Mouse (Mus musculus) C2C12 (cell line): Measurements from ENCODE around the gene BC030499. TPM values are rescaled to one million over a fixed set of nuclear protein-coding genes. Genes with fewer than 3 reads are reported as not detected.

Experiments used
- H3K27me3 ChIP-seq: one replicate; pipeline ENCODE4 v1.6.1; 2011; ENCODE audit not compliant: control insufficient read depth, insufficient read depth, insufficient read length
- H3K36me3 ChIP-seq: one replicate; pipeline ENCODE4 v1.6.1; 2011; ENCODE audit not compliant: control insufficient read depth, insufficient read depth
- H3K4me3 ChIP-seq: one replicate; pipeline ENCODE4 v1.5.1; 2011; ENCODE audit warnings: mild to moderate bottlenecking, control low read depth; ENCODE audit not compliant: poor library complexity, insufficient read depth, severe bottlenecking
- H3K79me2 ChIP-seq: one replicate; pipeline ENCODE4 v1.6.1; 2011; ENCODE audit not compliant: control insufficient read depth, insufficient read depth
- H3K79me3 ChIP-seq: one replicate; pipeline ENCODE4 v1.6.1; 2011; ENCODE audit warnings: low read depth, control low read depth
- H3ac ChIP-seq: one replicate; pipeline ENCODE3; 2011; ENCODE audit warnings: low read depth; ENCODE audit not compliant: control insufficient read depth, insufficient read length
- CEBPB ChIP-seq: IDR thresholded peaks from one replicate; pipeline ENCODE4 v1.6.1; 2011; ENCODE audit warnings: low read depth, mild to moderate bottlenecking, control low read depth, moderate library complexity
- CTCF ChIP-seq: IDR thresholded peaks from one replicate; pipeline ENCODE4 v1.5.1; 2011; ENCODE audit not compliant: control insufficient read depth, insufficient read depth, insufficient read length
- FOSL1 ChIP-seq: IDR thresholded peaks from one replicate; pipeline ENCODE4 v1.8.0; 2011; ENCODE audit warnings: mild to moderate bottlenecking, low read length; ENCODE audit not compliant: poor library complexity, insufficient read depth, severe bottlenecking
- MAX ChIP-seq: IDR thresholded peaks from one replicate; pipeline ENCODE4 v1.6.1; 2011; ENCODE audit warnings: mild to moderate bottlenecking, control low read depth
- MYOD1 ChIP-seq: IDR thresholded peaks from one replicate; pipeline ENCODE4 v1.6.1; 2011; ENCODE audit warnings: low read depth; ENCODE audit not compliant: control insufficient read depth, insufficient read length
- MYOG ChIP-seq: IDR thresholded peaks from one replicate; pipeline ENCODE4 v1.6.1; 2011; ENCODE audit not compliant: control insufficient read depth, insufficient read length; ENCODE audit errors: extremely low read depth
- USF1 ChIP-seq: IDR thresholded peaks from one replicate; pipeline ENCODE4 v1.6.1; 2011; ENCODE audit warnings: low read depth, mild to moderate bottlenecking, control low read depth, moderate library complexity
- polyA plus RNA-seq: library from polyadenylated mRNA; unstranded; fragments of >200 nt; fragmentation: generic; extraction: Trizol; gene quantifications from one replicate; pipeline ENCODE4 v1.2.1, GENCODE M21; 2012; ENCODE audit warnings: missing spikeins

BC030499 gene
- polyA plus RNA-seq, 1 experiment: 0.02 TPM

GRCm38 (mm10) chr11:78322076-78322831 is 31.6 kb downstream of the BC030499 start:
- no peak for TF ChIP-seq MYOG
- no peak for TF ChIP-seq FOSL1
- H3K4me3 ChIP-seq: no peak overlapping the region
- no peaks in the 10 kb centered on the region for H3K27me3 ChIP-seq
- H3ac ChIP-seq: no peak overlapping the region
- peaks cover 61% of the 10 kb centered on the region for H3K36me3 ChIP-seq
- H3K79me2 ChIP-seq: no peaks in the 10 kb centered on the region
- no peaks in the 10 kb centered on the region for H3K79me3 ChIP-seq

- Histone ChIP-seq H3K79me3 (no peaks in the 10 kb centered on the region), H3ac (no peak within 1 kb of the TSS), H3K36me3 (peaks cover 55% of the 10 kb centered on the region), H3K27me3 (no peaks in the 10 kb centered on the region), H3K4me3 (no peak within 1 kb of the TSS), H3K79me2 (no peaks in the 10 kb centered on the region)
- no peak for TF ChIP-seq MYOD1
- no peak for TF ChIP-seq CTCF
- TF ChIP-seq MAX: no peak
- TF ChIP-seq MYOG: no peak
- TF ChIP-seq FOSL1: no peak
Measured at GRCm38 (mm10) chr11:78322860-78323259, 32.2 kb downstream of the BC030499 start, which contains the start of gene Aldoc. Aldoc (plus strand) TSS chr11:78322968.

DNA sequence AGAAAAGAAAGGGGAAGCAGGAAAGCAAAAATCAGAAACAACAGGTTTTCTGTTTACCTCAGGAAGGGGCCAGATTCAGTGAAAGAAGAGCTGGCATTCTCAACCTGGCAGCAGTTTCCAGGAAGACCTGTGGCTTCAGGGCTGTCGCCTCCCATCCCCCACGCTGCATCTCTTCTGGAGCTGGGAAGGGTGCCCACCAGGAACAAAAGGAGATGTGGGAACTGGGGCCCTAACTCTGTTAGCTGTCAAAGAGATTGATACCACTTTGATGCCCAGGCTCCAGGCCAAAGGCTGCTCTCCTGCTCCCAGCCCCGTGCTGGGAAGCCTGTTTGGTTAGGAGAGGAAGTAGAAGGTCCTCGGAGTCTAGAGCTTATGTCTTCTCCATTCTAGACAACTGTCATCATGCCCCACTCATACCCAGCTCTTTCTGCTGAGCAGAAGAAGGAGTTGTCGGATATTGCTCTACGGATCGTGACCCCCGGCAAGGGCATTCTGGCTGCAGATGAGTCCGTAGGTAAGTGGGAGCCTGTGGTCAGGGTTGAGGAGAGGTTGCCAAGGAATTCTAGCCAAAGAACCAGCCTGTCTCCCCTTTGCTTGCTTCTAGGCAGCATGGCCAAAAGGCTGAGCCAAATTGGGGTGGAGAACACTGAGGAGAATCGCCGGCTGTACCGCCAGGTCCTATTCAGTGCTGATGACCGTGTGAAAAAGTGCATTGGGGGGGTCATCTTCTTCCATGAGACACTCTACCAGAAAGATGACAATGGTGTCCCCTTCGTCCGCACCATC is 33.6 kb downstream of the BC030499 start:
- TF ChIP-seq CTCF (no peak), USF1 (no peak), MYOD1 (no peak), FOSL1 (no peak), MYOG (no peak), CEBPB (no peak), MAX (no peak)
- no peak overlapping the region for H3K4me3 ChIP-seq
- no peak overlapping the region for H3ac ChIP-seq
- H3K79me2 ChIP-seq: no peaks in the 10 kb centered on the region
- H3K36me3 ChIP-seq: peaks cover 43% of the 10 kb centered on the region
- H3K27me3 ChIP-seq: no peaks in the 10 kb centered on the region
- H3K79me3 ChIP-seq: no peaks in the 10 kb centered on the region

- H3K27me3 ChIP-seq: no peaks in the 10 kb centered on the region
- peaks cover 36% of the 10 kb centered on the region for H3K36me3 ChIP-seq
- no peaks in the 10 kb centered on the region for H3K79me2 ChIP-seq
- no peak for TF ChIP-seq MYOD1
- no peak for TF ChIP-seq CTCF
- no peak for TF ChIP-seq FOSL1
- no peak for TF ChIP-seq USF1
- no peak for TF ChIP-seq MAX
- TF ChIP-seq CEBPB: no peak
- no peak for TF ChIP-seq MYOG
- no peak overlapping the region for H3K4me3 ChIP-seq
- no peaks in the 10 kb centered on the region for H3K79me3 ChIP-seq
- no peak overlapping the region for H3ac ChIP-seq
Measured at GRCm38 (mm10) chr11:78324965-78325364, 34.3 kb downstream of the BC030499 start.

GRCm38 (mm10) chr11:78327215-78327614 is 36.6 kb downstream of the BC030499 start:
- Histone ChIP-seq H3K79me2 (no peaks in the 10 kb centered on the region), H3K79me3 (peaks cover 2% of the 10 kb centered on the region), H3K27me3 (no peaks in the 10 kb centered on the region), H3K36me3 (peaks cover 13% of the 10 kb centered on the region), H3K4me3 (no peak overlapping the region), H3ac (no peak overlapping the region)
- no peak for TF ChIP-seq MYOG
- no peak for TF ChIP-seq MAX
- TF ChIP-seq FOSL1: no peak
